ENCODE assay signal across 17 mouse cellular contexts in genomic region chr1:179170555-179170954, GRCm38 (mm10).
"Had no signal": no experiment of that assay in that cellular context is flagged by ENCODE, and none has a peak within 500 bp of the region (broad histone marks: within the 10 kb centered on the region; RNA-seq: fewer than 3 reads in every experiment).

No protein-coding gene starts in this region.

- H3K4me1 ChIP-seq: lung, embryonic 15.5 days; midbrain, embryonic 13.5 days; midbrain, embryonic 15.5 days; stomach, embryonic 15.5 days had no signal

- H3K4me3 ChIP-seq: lung, embryonic 15.5 days; megakaryocyte, embryonic 14.5 days; midbrain, embryonic 13.5 days; midbrain, embryonic 15.5 days; neural tube, embryonic 12.5 days; stomach, embryonic 15.5 days had no signal

- H3K36me3 ChIP-seq: lung, embryonic 15.5 days; midbrain, embryonic 13.5 days; midbrain, embryonic 15.5 days; neural tube, embryonic 12.5 days; stomach, embryonic 15.5 days had no signal

- H3K27me3 ChIP-seq: lung, embryonic 15.5 days; megakaryocyte, embryonic 14.5 days; midbrain, embryonic 13.5 days; midbrain, embryonic 15.5 days; neural tube, embryonic 12.5 days; stomach, embryonic 15.5 days had no signal

- H3K4me2 ChIP-seq: lung, embryonic 15.5 days; midbrain, embryonic 11.5 days; midbrain, embryonic 13.5 days; midbrain, embryonic 15.5 days; neural tube, embryonic 12.5 days; stomach, embryonic 15.5 days had no signal

- H3K9me3 ChIP-seq: lung, embryonic 15.5 days; midbrain, embryonic 13.5 days; midbrain, embryonic 15.5 days; neural tube, embryonic 12.5 days; stomach, embryonic 15.5 days had no signal

- ATAC-seq: lung, postnatal 0 days; midbrain, embryonic 13.5 days; midbrain, embryonic 15.5 days had no signal

- H3K27ac ChIP-seq: lung, embryonic 15.5 days; macrophage; midbrain, embryonic 13.5 days; midbrain, embryonic 15.5 days; neural tube, embryonic 12.5 days; stomach, embryonic 15.5 days; stomach, postnatal 0 days had no signal

- H3K9ac ChIP-seq: lung, embryonic 15.5 days; midbrain, embryonic 13.5 days; midbrain, embryonic 15.5 days; neural tube, embryonic 12.5 days; stomach, embryonic 15.5 days had no signal

- DNase-seq: lung, adult 2 months; lung, postnatal 14 days; lung, postnatal 36 days; right cerebral cortex, postnatal 14 days; thymus, adult 18-20 months; thymus, postnatal 14 days; thymus, postnatal 36 days had no signal
